Mouse (Mus musculus): ENCODE measurements around the gene Rab42. TPM values are rescaled to one million over a fixed set of nuclear protein-coding genes. Genes with fewer than 3 reads are reported as not detected.
"Not testable (repeated sequence)": the region's sequence is repeated elsewhere in the genome, so short reads cannot be mapped to it uniquely, and the experiment has no call there.

Rab42 gene
- polyA plus RNA-seq, 1 experiment from 2014 or later, result 2.4 TPM

GRCm38 (mm10) chr4:132299849-132300248 is 3.3 kb downstream of the Rab42 start:
- Histone ChIP-seq H3K4me2 (replicated peaks) (no peak overlapping the region), H3K27ac (replicated peaks) (no peak overlapping the region), H3K9ac (no peak overlapping the region), H3K4me3 (replicated peaks) (no peak overlapping the region), H3K27me3 (no peaks in the 10 kb centered on the region), H3K9me3 (replicated peaks) (no peaks in the 10 kb centered on the region), H3K4me1 (peaks cover 14% of the 10 kb centered on the region; the same call in 1 of the 2 replicates), H3K36me3 (no peaks in the 10 kb centered on the region)
- ATAC-seq (ENCODE audit: insufficient number of reproducible peaks, low FRiP score, low TSS enrichment, low read depth), result no peak
- WGBS, result 87% methylated on average over 1 of the region's 1 CpGs

- no peak for ATAC-seq (ENCODE audit: insufficient number of reproducible peaks, low FRiP score, low TSS enrichment, low read depth)
- no peak overlapping the region for H3K4me3 ChIP-seq (replicated peaks)
- no peak overlapping the region for H3K4me2 ChIP-seq (replicated peaks)
- H3K9ac ChIP-seq, result no peak overlapping the region
- no peaks in the 10 kb centered on the region for H3K4me1 ChIP-seq
- H3K9me3 ChIP-seq (replicated peaks), result no peaks in the 10 kb centered on the region
- no peak overlapping the region for H3K27ac ChIP-seq (replicated peaks)
- WGBS, result 47% methylated on average over 8 of the region's 8 CpGs
- peaks cover 31% of the 10 kb centered on the region for H3K36me3 ChIP-seq
- no peaks in the 10 kb centered on the region for H3K27me3 ChIP-seq
Measured at GRCm38 (mm10) chr4:132295696-132296390, 7.3 kb downstream of the Rab42 start.

- H3K4me1 ChIP-seq, result no peaks in the 10 kb centered on the region
- ATAC-seq (ENCODE audit: insufficient number of reproducible peaks, low FRiP score, low TSS enrichment, low read depth), result no peak
- 77% methylated on average over 7 of the region's 7 CpGs for WGBS
- peaks cover 39% of the 10 kb centered on the region for H3K36me3 ChIP-seq
- H3K4me2 ChIP-seq (replicated peaks), result no peak overlapping the region
- no peaks in the 10 kb centered on the region for H3K9me3 ChIP-seq (replicated peaks)
- no peaks in the 10 kb centered on the region for H3K27me3 ChIP-seq
- no peak overlapping the region for H3K9ac ChIP-seq
- H3K27ac ChIP-seq (replicated peaks), result no peak overlapping the region
- H3K4me3 ChIP-seq (replicated peaks), result no peak overlapping the region
Measured at GRCm38 (mm10) chr4:132293682-132294240, 9.4 kb downstream of the Rab42 start.

GRCm38 (mm10) chr4:132292988-132293387 is 10.2 kb downstream of the Rab42 start:
- Histone ChIP-seq H3K36me3 (peaks cover 39% of the 10 kb centered on the region), H3K27ac (replicated peaks) (no peak overlapping the region), H3K9me3 (replicated peaks) (no peaks in the 10 kb centered on the region), H3K9ac (no peak overlapping the region), H3K27me3 (no peaks in the 10 kb centered on the region), H3K4me1 (no peaks in the 10 kb centered on the region), H3K4me2 (replicated peaks) (no peak overlapping the region), H3K4me3 (replicated peaks) (no peak overlapping the region)
- no peak for ATAC-seq (ENCODE audit: insufficient number of reproducible peaks, low FRiP score, low TSS enrichment, low read depth)
- 43% methylated on average over 4 of the region's 4 CpGs for WGBS

- Histone ChIP-seq H3K36me3 (peaks cover 45% of the 10 kb centered on the region), H3K27me3 (no peaks in the 10 kb centered on the region), H3K27ac (replicated peaks) (no peak overlapping the region), H3K4me2 (replicated peaks) (no peak overlapping the region), H3K9me3 (replicated peaks) (no peaks in the 10 kb centered on the region), H3K4me1 (no peaks in the 10 kb centered on the region), H3K4me3 (replicated peaks) (no peak overlapping the region), H3K9ac (no peak overlapping the region)
- no peak for ATAC-seq (ENCODE audit: insufficient number of reproducible peaks, low FRiP score, low TSS enrichment, low read depth)
- 73% methylated on average over 12 of the region's 12 CpGs for WGBS
Measured at GRCm38 (mm10) chr4:132291624-132292335, 11.4 kb downstream of the Rab42 start.

GRCm38 (mm10) chr4:132291056-132291455 is 12.1 kb downstream of the Rab42 start:
- WGBS, result 94% methylated on average over 4 of the region's 4 CpGs
- no peaks in the 10 kb centered on the region for H3K4me1 ChIP-seq
- H3K27me3 ChIP-seq, result no peaks in the 10 kb centered on the region
- H3K9me3 ChIP-seq (replicated peaks), result no peaks in the 10 kb centered on the region
- peaks cover 51% of the 10 kb centered on the region for H3K36me3 ChIP-seq
- ATAC-seq (ENCODE audit: insufficient number of reproducible peaks, low FRiP score, low TSS enrichment, low read depth), result no peak
- no peak overlapping the region for H3K4me2 ChIP-seq (replicated peaks)
- H3K27ac ChIP-seq (replicated peaks), result no peak overlapping the region
- H3K4me3 ChIP-seq (replicated peaks), result no peak overlapping the region
- H3K9ac ChIP-seq, result no peak overlapping the region

- not testable (repeated sequence) for ATAC-seq (ENCODE audit: insufficient number of reproducible peaks, low FRiP score, low TSS enrichment, low read depth); H3K9ac ChIP-seq; H3K27me3 ChIP-seq; H3K4me1 ChIP-seq; H3K4me3 ChIP-seq (replicated peaks); H3K4me2 ChIP-seq (replicated peaks); H3K27ac ChIP-seq (replicated peaks); H3K9me3 ChIP-seq (replicated peaks)
- WGBS, result 80% methylated on average over 3 of the region's 5 CpGs
- H3K36me3 ChIP-seq, result peaks cover 64% of the 10 kb centered on the region
Measured at GRCm38 (mm10) chr4:132288840-132289239, 14.3 kb downstream of the Rab42 start.

GRCm38 (mm10) chr4:132275949-132276348 is 27.2 kb downstream of the Rab42 start:
- no peak for ATAC-seq (ENCODE audit: insufficient number of reproducible peaks, low FRiP score, low TSS enrichment, low read depth)
- 86% methylated on average over 3 of the region's 3 CpGs for WGBS
- Histone ChIP-seq H3K27ac (replicated peaks) (no peak overlapping the region), H3K4me3 (replicated peaks) (no peak overlapping the region), H3K4me2 (replicated peaks) (no peak overlapping the region), H3K9ac (no peak overlapping the region), H3K36me3 (no peaks in the 10 kb centered on the region), H3K9me3 (replicated peaks) (no peaks in the 10 kb centered on the region), H3K27me3 (no peaks in the 10 kb centered on the region), H3K4me1 (peaks cover 13% of the 10 kb centered on the region)

- Histone ChIP-seq H3K4me1 (peaks cover 18% of the 10 kb centered on the region), H3K9me3 (replicated peaks) (no peaks in the 10 kb centered on the region), H3K9ac (peak within 1 kb of the TSS; percentile 73), H3K4me2 (replicated peaks) (peak within 1 kb of the TSS; percentile 85), H3K27ac (replicated peaks) (peak within 1 kb of the TSS; percentile 93), H3K4me3 (replicated peaks) (peak within 1 kb of the TSS; percentile 64), H3K36me3 (no peaks in the 10 kb centered on the region), H3K27me3 (no peaks in the 10 kb centered on the region)
- under 1% methylated on average over 48 of the region's 48 CpGs for WGBS
- ATAC-seq (ENCODE audit: insufficient number of reproducible peaks, low FRiP score, low TSS enrichment, low read depth), result peak; percentile 90
Measured at GRCm38 (mm10) chr4:132274156-132274862, 28.9 kb downstream of the Rab42 start, which contains the start of gene Taf12. TSS of gene Taf12 (plus strand) at chr4:132274375.

- Histone ChIP-seq H3K4me1 (peaks cover 20% of the 10 kb centered on the region), H3K27ac (replicated peaks) (no peak overlapping the region), H3K27me3 (no peaks in the 10 kb centered on the region), H3K36me3 (no peaks in the 10 kb centered on the region), H3K4me2 (replicated peaks) (peak overlapping the region; percentile 85), H3K9me3 (replicated peaks) (no peaks in the 10 kb centered on the region), H3K4me3 (replicated peaks) (peak overlapping the region; percentile 64), H3K9ac (no peak overlapping the region)
- 59% methylated on average over 2 of the region's 2 CpGs for WGBS
- ATAC-seq (ENCODE audit: insufficient number of reproducible peaks, low FRiP score, low TSS enrichment, low read depth), result no peak
Measured at GRCm38 (mm10) chr4:132273166-132273565, 30.0 kb downstream of the Rab42 start.

Measured in embryonic facial prominence, embryonic 15.5 days (tissue).